In the genomic region with DNA sequence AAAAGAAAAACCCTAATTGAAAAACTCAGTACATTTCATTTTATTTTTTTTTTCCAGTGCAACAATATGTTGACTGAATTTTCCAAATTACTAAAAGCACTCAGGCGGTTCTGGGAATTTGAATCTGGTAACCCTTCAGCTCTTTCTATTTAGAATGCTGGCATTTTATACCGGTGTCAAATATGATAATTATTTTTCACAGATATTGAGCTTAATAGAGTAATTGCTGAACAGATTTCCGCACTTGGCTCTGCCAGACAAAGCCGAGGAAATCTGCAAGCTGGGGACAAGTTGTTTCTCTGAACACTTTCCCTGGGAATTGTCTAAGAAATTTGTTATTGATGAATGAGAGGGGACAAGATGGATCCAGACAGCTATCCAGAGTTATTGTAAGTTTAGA, we compare ENCODE assay signal across 19 mouse cellular contexts.
"Had no signal": no experiment of that assay in that cellular context is flagged by ENCODE, and none has a peak within 500 bp of the region (broad histone marks: within the 10 kb centered on the region; RNA-seq: fewer than 3 reads in every experiment).

No protein-coding gene starts in this region.

- H3K27me3 ChIP-seq: liver, embryonic 13.5 days had no signal

- DNase-seq: kidney, adult 18-20 months; kidney, adult 9 months; kidney, postnatal 14 days; kidney, postnatal 4 days; liver, embryonic 13.5 days; lung, adult 2 months; lung, postnatal 14 days; lung, postnatal 4 days; right cerebral cortex, adult 18-20 months; right cerebral cortex, postnatal 14 days; right cerebral cortex, postnatal 4 days; thymus, adult 2 months; thymus, postnatal 14 days; thymus, postnatal 4 days had no signal

- H3K9me3 ChIP-seq: midbrain, embryonic 13.5 days; neural tube, embryonic 12.5 days; neural tube, embryonic 15.5 days had no signal

- H3K4me2 ChIP-seq: liver, embryonic 13.5 days; midbrain, embryonic 13.5 days; neural tube, embryonic 12.5 days; neural tube, embryonic 15.5 days had no signal

- H3K4me1 ChIP-seq: liver, embryonic 13.5 days had no signal

- H3K36me3 ChIP-seq: liver, embryonic 13.5 days; midbrain, embryonic 13.5 days; neural tube, embryonic 12.5 days; neural tube, embryonic 15.5 days had no signal

- H3K4me3 ChIP-seq: layer of hippocampus, adult 2 months; liver, embryonic 13.5 days; midbrain, embryonic 13.5 days; neural tube, embryonic 12.5 days; neural tube, embryonic 15.5 days had no signal

- H3K9ac ChIP-seq: liver, embryonic 13.5 days; midbrain, embryonic 13.5 days; neural tube, embryonic 12.5 days; neural tube, embryonic 15.5 days had no signal

- H3K27ac ChIP-seq: layer of hippocampus, adult 2 months; liver, embryonic 13.5 days; midbrain, embryonic 13.5 days; neural tube, embryonic 12.5 days; neural tube, embryonic 15.5 days; stomach, postnatal 0 days had no signal
